ENCODE assay signal across 22 mouse cellular contexts in the genomic region with DNA sequence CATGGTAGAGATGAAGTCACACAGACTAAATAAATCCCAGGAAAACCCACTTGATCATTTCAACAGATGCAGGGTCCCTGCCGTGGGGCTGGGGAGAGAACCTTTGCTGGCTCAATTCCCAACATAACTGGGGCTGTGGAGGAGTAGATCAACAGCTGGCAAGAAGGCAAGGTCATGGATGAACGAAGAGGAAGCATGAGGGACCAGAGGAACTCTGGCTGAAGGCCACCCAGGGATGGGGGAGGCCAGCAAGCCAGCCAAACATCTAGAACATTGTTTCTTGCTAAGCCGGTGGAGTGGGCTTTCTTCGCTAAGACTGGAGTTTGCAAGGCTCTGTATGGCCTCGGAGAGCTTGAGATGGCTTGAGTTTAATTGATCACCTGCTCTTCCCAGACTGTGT. TPM values are rescaled to one million over a fixed set of nuclear protein-coding genes. Genes with fewer than 3 reads are reported as not detected.
DNase-seq lines count a peak whose midpoint lies in the region; ATAC-seq lines count a peak whose summit lies in the region.
"Had no signal": no experiment of that assay in that cellular context is flagged by ENCODE, and none has a peak within 500 bp of the region (broad histone marks: within the 10 kb centered on the region; RNA-seq: fewer than 3 reads in every experiment).

No protein-coding gene starts in this region.

- WGBS in heart, embryonic 11.5 days (ENCODE audit: insufficient replicate concordance), result 76% methylated on average over 5 of the region's 5 CpGs

- no peak overlapping the region for H3K4me2 ChIP-seq in heart, embryonic 11.5 days
- H3K4me2 ChIP-seq: hindbrain, embryonic 13.5 days; limb, embryonic 15.5 days; neural tube, embryonic 12.5 days had no signal

- no peak overlapping the region for H3K9ac ChIP-seq in heart, embryonic 11.5 days (ENCODE audit: low read depth, low read length)
- H3K9ac ChIP-seq: hindbrain, embryonic 13.5 days; limb, embryonic 15.5 days; neural tube, embryonic 12.5 days had no signal

- H3K9me3 ChIP-seq in heart, embryonic 11.5 days (replicated peaks; ENCODE audit: control insufficient read depth, low read length), result no peaks in the 10 kb centered on the region
- H3K9me3 ChIP-seq: hindbrain, embryonic 13.5 days; limb, embryonic 15.5 days; neural tube, embryonic 12.5 days had no signal

- no peak overlapping the region for H3K4me3 ChIP-seq in heart, embryonic 11.5 days (ENCODE audit: low read depth, low read length)
- H3K4me3 ChIP-seq: heart, adult 2 months; hindbrain, embryonic 13.5 days; limb, embryonic 15.5 days; neural tube, embryonic 12.5 days had no signal

- ATAC-seq in heart, embryonic 11.5 days (replicated peaks; ENCODE audit: insufficient number of reproducible peaks, low FRiP score, low TSS enrichment), result no peak

- H3K36me3 ChIP-seq in heart, embryonic 11.5 days (ENCODE audit: control insufficient read depth, insufficient read depth, low read length), result no peaks in the 10 kb centered on the region
- H3K36me3 ChIP-seq: hindbrain, embryonic 13.5 days; limb, embryonic 15.5 days; neural tube, embryonic 12.5 days had no signal

- peak; percentile 89 for DNase-seq in heart, adult 11 months
- DNase-seq in right cerebral cortex, postnatal 14 days, result peak; percentile 3
- DNase-seq in right cerebral cortex, adult 2 months (ENCODE audit: low spot score in 2 of 2), result no peak
- DNase-seq in adrenal gland, postnatal 25 days, result peak; percentile 29
- peak; percentile 59 for DNase-seq in ovary, postnatal 36 days (ENCODE audit: low spot score)
- no peak for DNase-seq in cerebellum, adult 8-10 months
- DNase-seq in retina, embryonic 14.5 days (ENCODE audit: low spot score), result no peak
- DNase-seq: cerebellum, adult 9-10 months; kidney, postnatal 14 days; layer of hippocampus, adult 9-11 months; lung, postnatal 10 days; retina, postnatal 1 day; thymus, adult 18-20 months had no signal

- H3K4me1 ChIP-seq in heart, embryonic 11.5 days (ENCODE audit: control insufficient read depth, insufficient read depth, low read length), result peaks cover 5% of the 10 kb centered on the region

- peaks cover 3% of the 10 kb centered on the region; the same call in 1 of the 2 replicates for H3K27me3 ChIP-seq in heart, embryonic 11.5 days (ENCODE audit: control insufficient read depth, insufficient read depth, low read length)
- H3K27me3 ChIP-seq: hindbrain, embryonic 13.5 days; limb, embryonic 15.5 days; neural tube, embryonic 12.5 days had no signal

- H3K27ac ChIP-seq in heart, embryonic 11.5 days (ENCODE audit: low read depth, low read length), result no peak overlapping the region
- H3K27ac ChIP-seq: heart, adult 2 months; hindbrain, embryonic 13.5 days; limb, embryonic 15.5 days; neural tube, embryonic 12.5 days had no signal

RNA-seq across cellular contexts. Expression of a gene that starts 20.3 kb away (rescaled TPM):
- 46.0 and 50.8 TPM in 2 replicates for polyA plus RNA-seq in heart, embryonic 11.5 days (2014; fragmentation: Nextera tagmentation; extraction: Ambion mirVana)
- total RNA-seq in adrenal gland, postnatal 25 days (2021), result 43.1 and 51.3 TPM in 2 replicates

RNA-seq across cellular contexts. Expression of a gene that starts 26.0 kb away (rescaled TPM):
- polyA plus RNA-seq in heart, embryonic 11.5 days (2014; fragmentation: Nextera tagmentation; extraction: Ambion mirVana), result 3.1 and 3.8 TPM in 2 replicates
- total RNA-seq in adrenal gland, postnatal 25 days (2021), result 57.9 and 86.6 TPM in 2 replicates

RNA-seq across cellular contexts. Expression of a gene that starts 33.6 kb away (rescaled TPM):
- polyA plus RNA-seq in heart, embryonic 11.5 days (2014; fragmentation: Nextera tagmentation; extraction: Ambion mirVana), result 0.18 and 0.31 TPM in 2 replicates
- 1.1 and 3.4 TPM in 2 replicates for total RNA-seq in adrenal gland, postnatal 25 days (2021)
- polyA plus RNA-seq: liver, embryonic 16.5 days; small intestine, adult 2 months had no signal

RNA-seq across cellular contexts. Expression of a gene that starts 43.0 kb away (rescaled TPM):
- 16.0 and 17.1 TPM in 2 replicates for polyA plus RNA-seq in heart, embryonic 11.5 days (2014; fragmentation: Nextera tagmentation; extraction: Ambion mirVana)
- 35.1 and 40.1 TPM in 2 replicates for total RNA-seq in adrenal gland, postnatal 25 days (2021)

RNA-seq across cellular contexts. Expression of a gene that starts 52.1 kb away (rescaled TPM):
- 2.7 and 4.2 TPM in 2 replicates for polyA plus RNA-seq in heart, embryonic 11.5 days (2014; fragmentation: Nextera tagmentation; extraction: Ambion mirVana)
- total RNA-seq in adrenal gland, postnatal 25 days (2021), result 11.8 and 18.8 TPM in 2 replicates
- total RNA-seq: megakaryocyte-erythroid progenitor cell, adult 5-6 weeks; monocyte, adult 5-6 weeks had no signal

Comparison
In these comparisons a context has a peak if more than half of its experiments do, and no peak if none do; other contexts are left out.
1. DNase-seq: peak in heart, adult 11 months (single experiment), right cerebral cortex, postnatal 14 days (single experiment), adrenal gland, postnatal 25 days (single experiment) and ovary, postnatal 36 days (single experiment); none in right cerebral cortex, adult 2 months (0 of 2), cerebellum, adult 8-10 months (single experiment) and retina, embryonic 14.5 days (single experiment).